Mouse (Mus musculus) forebrain, embryonic 16.5 days (tissue): Measurements from ENCODE around the gene Nim1k. TPM values are rescaled to one million over a fixed set of nuclear protein-coding genes. Genes with fewer than 3 reads are reported as not detected.
A peak's percentile ranks its signal among the peaks of the same experiment; 100 is the strongest.

Experiments used
- ATAC-seq: fragments of 200-750 bp; cut with Nextera tagmentation; 2 replicates; pipeline ENCODE4 v1.8.0; 2017; ENCODE audit warnings: mild to moderate bottlenecking, moderate library complexity
- H3K27ac ChIP-seq: fragments of 300-500 bp; sonication (generic); 2 replicates; pipeline ENCODE4 v1.5.1; 2014; ENCODE audit warnings: low read length, control low read depth
- H3K27me3 ChIP-seq: fragments of 300-500 bp; sonication (generic); replicated peaks from 2 replicates; pipeline ENCODE4 v1.6.1; 2014; ENCODE audit warnings: low read length; ENCODE audit not compliant: control insufficient read depth, insufficient read depth
- H3K36me3 ChIP-seq: fragments of 300-500 bp; sonication (generic); 2 replicates; pipeline ENCODE4 v1.6.1; 2014; ENCODE audit not compliant: control insufficient read depth, insufficient read depth
- H3K4me1 ChIP-seq: fragments of 300-500 bp; sonication (generic); replicated peaks from 2 replicates; pipeline ENCODE4 v1.6.1; 2014; ENCODE audit warnings: low read length; ENCODE audit not compliant: control insufficient read depth, insufficient read depth
- H3K4me2 ChIP-seq: fragments of 300-500 bp; sonication (generic); 2 replicates; pipeline ENCODE4 v1.6.1; 2014; ENCODE audit warnings: mild to moderate bottlenecking, low read length, control low read depth
- H3K4me3 ChIP-seq: fragments of 300-500 bp; sonication (generic); replicated peaks from 2 replicates; pipeline ENCODE4 v1.5.1; 2014; ENCODE audit warnings: mild to moderate bottlenecking, low read length, control low read depth
- H3K9ac ChIP-seq: fragments of 300-500 bp; sonication (generic); replicated peaks from 2 replicates; pipeline ENCODE4 v1.6.1; 2014; ENCODE audit warnings: low read depth, low read length, control low read depth
- H3K9me3 ChIP-seq: fragments of 300-500 bp; sonication (generic); 2 replicates; pipeline ENCODE4 v1.6.1; 2016; ENCODE audit warnings: low read length; ENCODE audit not compliant: control insufficient read depth
- WGBS: fragments of 180-500 bp; shearing (Covaris S2); extraction: QIAGEN DNeasy Blood & Tissue Kit; methylation state at CpG from one replicate; pipeline ENCODE4 v1.1.7; 2014; 5-methylcytosine and 5-hydroxymethylcytosine counted together
- polyA plus RNA-seq: library from polyadenylated mRNA; unstranded; fragments of >200 nt; fragmentation: Nextera tagmentation; extraction: Ambion mirVana; gene quantifications from 2 replicates; pipeline ENCODE4 v1.2.1, GENCODE M21; 2015

The Nim1k gene
- polyA plus RNA-seq, 1 experiment from 2014 or later, result 8.0 TPM

DNA sequence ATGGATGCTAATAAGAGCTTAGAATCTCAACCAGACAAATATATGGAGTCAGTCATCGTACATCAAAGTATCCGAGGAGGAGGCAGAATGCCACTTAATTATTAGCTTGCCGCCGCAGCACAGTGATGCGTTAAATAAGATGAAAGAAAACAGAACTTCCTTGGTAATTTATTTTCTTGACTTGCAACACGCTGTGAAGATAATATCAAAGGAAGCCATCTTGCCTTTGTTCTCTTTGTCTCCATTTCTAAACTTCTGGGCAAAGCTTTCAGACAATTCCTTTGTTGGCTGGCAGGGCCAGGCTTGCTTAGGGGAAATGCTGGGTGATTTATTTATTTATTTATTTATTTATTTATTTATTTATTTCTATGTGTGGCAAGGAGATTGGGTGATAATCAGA is 24.2 kb downstream of the Nim1k start:
- H3K27me3 ChIP-seq, result no peaks in the 10 kb centered on the region
- H3K4me3 ChIP-seq, result no peak overlapping the region
- ATAC-seq, result peak; percentile 15; the same call in 1 of the 2 replicates
- no peaks in the 10 kb centered on the region for H3K36me3 ChIP-seq
- WGBS, result 21% methylated on average over 6 of the region's 6 CpGs
- no peaks in the 10 kb centered on the region for H3K9me3 ChIP-seq
- H3K4me1 ChIP-seq, result no peaks in the 10 kb centered on the region
- H3K4me2 ChIP-seq, result no peak overlapping the region
- H3K9ac ChIP-seq, result no peak overlapping the region
- H3K27ac ChIP-seq, result no peak overlapping the region

DNA sequence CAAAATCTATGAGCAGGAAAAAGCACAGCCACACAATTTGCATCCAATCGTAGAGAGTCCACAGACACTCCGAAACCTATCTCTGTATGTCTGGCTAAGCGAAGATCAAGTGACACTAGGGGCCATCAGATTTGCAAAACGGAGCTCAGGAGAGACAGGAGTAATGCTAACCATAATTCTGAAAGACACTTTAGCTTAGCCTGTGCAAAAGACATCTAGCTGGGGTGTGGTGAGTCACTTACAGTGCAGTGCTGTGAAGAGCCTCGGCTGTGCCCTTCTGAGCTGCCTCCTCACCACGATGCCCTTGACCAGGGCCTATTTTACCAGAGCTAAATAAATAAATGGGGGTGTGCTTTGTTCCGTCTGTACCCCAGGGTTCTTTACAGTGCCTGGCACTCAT is 26.3 kb downstream of the Nim1k start:
- no peak for ATAC-seq
- Histone ChIP-seq H3K27me3 (no peaks in the 10 kb centered on the region), H3K4me1 (no peaks in the 10 kb centered on the region), H3K4me2 (no peak overlapping the region), H3K4me3 (no peak overlapping the region), H3K36me3 (no peaks in the 10 kb centered on the region), H3K9ac (no peak overlapping the region), H3K27ac (no peak overlapping the region), H3K9me3 (no peaks in the 10 kb centered on the region)
- 90% methylated on average over 7 of the region's 7 CpGs for WGBS

DNA sequence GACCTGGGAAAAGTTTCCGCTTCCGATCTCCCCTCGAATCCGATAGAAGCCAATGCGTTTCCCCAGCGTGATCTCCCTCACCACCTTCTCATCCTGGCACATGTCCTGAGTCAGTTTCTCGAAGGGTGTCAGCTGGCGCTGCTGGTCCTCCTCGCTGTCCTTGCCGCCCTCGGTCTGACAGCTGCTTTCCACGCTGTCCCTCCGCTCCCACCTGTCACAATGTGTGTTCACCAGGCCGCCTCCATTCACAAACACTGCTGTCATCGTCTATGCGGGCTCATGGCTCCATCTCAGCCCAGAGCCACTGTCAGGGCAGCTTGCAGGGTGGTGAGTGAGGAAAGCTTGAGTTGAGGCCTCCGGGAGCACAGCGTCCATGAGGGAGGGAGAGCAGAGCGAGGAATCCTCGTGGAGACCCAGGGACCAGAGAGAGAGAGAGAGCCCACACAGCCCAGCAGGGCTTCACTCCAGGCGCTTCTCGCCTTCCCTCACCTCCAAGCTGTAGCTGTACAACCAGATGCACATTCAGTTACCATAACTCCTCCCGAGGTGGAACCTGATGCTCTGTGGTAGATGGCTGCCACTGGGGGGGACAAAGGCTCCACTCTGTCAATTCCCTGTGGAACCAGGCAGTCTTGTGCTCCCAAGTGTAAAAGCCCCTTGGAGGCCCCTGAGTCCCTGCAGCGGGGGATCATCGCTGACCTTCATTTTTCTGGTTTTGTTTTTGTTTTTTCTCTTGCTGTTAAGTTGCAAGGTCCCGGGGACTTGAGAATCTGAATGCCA is 27.9 kb downstream of the Nim1k start:
- 67% methylated on average over 26 of the region's 26 CpGs for WGBS
- H3K36me3 ChIP-seq, result no peaks in the 10 kb centered on the region
- no peak for ATAC-seq

DNA sequence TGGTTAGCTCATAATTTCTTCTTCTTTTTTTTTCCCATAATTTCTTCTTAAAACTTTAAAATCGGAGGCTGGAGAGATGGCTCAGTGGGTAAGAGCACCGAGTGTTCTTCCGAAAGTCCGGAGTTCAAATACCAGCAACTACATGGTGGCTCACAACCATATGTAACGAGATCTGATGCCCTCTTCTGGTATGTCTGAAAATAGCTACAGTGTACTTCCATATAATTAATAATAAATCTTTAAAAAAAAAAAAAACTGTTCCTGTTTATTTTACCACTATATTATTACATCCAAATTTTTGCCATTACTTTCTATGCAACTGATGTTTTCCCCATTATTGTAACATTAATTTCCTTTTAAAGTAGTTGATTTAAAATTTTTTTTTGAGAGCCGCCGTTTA is 31.1 kb downstream of the Nim1k start:
- WGBS, result 93% methylated on average over 7 of the region's 7 CpGs
- no peaks in the 10 kb centered on the region for H3K4me1 ChIP-seq
- no peaks in the 10 kb centered on the region for H3K9me3 ChIP-seq
- H3K27ac ChIP-seq, result no peak overlapping the region
- H3K9ac ChIP-seq, result no peak overlapping the region
- H3K4me3 ChIP-seq, result no peak overlapping the region
- no peaks in the 10 kb centered on the region for H3K27me3 ChIP-seq
- no peak for ATAC-seq
- H3K36me3 ChIP-seq, result no peaks in the 10 kb centered on the region
- no peak overlapping the region for H3K4me2 ChIP-seq

More for the DNA sequence above, 27.9 kb downstream of the Nim1k start:
- Histone ChIP-seq H3K4me1 (no peaks in the 10 kb centered on the region), H3K9me3 (no peaks in the 10 kb centered on the region), H3K4me3 (no peak overlapping the region), H3K27ac (no peak overlapping the region), H3K27me3 (no peaks in the 10 kb centered on the region), H3K9ac (no peak overlapping the region), H3K4me2 (no peak overlapping the region)

DNA sequence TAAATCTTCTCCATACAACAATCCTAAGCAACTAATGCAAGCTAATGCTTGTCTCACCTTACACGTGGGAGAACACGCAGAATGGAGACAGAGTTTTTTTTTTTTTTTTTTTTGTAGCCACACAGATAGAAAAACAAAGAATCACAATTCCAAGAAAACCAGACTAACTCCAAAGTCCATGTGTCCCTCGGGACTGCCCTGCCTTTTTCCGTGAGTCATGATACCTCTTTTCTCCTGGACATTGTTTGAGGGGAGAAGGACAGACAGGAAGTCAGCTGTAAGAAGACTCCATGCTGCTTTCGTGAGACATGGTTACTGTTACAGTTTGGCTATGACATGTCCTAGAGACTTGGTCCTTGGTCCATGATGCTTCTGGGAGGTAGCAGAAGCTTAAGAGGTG is 32.3 kb downstream of the Nim1k start:
- H3K36me3 ChIP-seq, result no peaks in the 10 kb centered on the region
- no peak overlapping the region for H3K27ac ChIP-seq
- no peak overlapping the region for H3K9ac ChIP-seq
- H3K27me3 ChIP-seq, result no peaks in the 10 kb centered on the region
- ATAC-seq, result no peak
- no peaks in the 10 kb centered on the region for H3K4me1 ChIP-seq
- 86% methylated on average over 5 of the region's 5 CpGs for WGBS
- H3K4me3 ChIP-seq, result no peak overlapping the region
- H3K9me3 ChIP-seq, result no peaks in the 10 kb centered on the region
- H3K4me2 ChIP-seq, result no peak overlapping the region

DNA sequence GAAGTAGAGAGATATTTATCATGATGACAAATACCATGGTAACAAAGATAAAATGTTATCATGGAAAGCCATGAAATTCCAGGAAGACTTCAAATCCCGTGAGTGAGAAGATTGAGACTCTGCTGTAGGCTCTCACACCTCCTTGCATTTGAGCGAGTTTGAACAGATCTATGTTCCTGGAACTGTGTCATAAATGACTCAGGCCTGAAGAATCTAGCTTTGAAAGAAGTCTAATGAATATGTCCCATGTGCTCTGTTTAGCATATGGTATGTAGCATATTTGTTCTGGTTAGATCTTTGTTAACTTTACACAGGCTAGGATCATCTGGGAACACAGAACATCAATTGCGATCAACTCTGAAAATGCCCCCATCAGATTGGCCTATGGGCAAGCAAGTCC is 33.2 kb downstream of the Nim1k start:
- ATAC-seq, result no peak
- H3K9me3 ChIP-seq, result no peaks in the 10 kb centered on the region
- WGBS, result 92% methylated on average over 3 of the region's 3 CpGs
- H3K36me3 ChIP-seq, result no peaks in the 10 kb centered on the region
- no peaks in the 10 kb centered on the region for H3K27me3 ChIP-seq
- no peak overlapping the region for H3K4me3 ChIP-seq
- H3K4me1 ChIP-seq, result no peaks in the 10 kb centered on the region
- H3K4me2 ChIP-seq, result no peak overlapping the region
- H3K27ac ChIP-seq, result no peak overlapping the region
- no peak overlapping the region for H3K9ac ChIP-seq

DNA sequence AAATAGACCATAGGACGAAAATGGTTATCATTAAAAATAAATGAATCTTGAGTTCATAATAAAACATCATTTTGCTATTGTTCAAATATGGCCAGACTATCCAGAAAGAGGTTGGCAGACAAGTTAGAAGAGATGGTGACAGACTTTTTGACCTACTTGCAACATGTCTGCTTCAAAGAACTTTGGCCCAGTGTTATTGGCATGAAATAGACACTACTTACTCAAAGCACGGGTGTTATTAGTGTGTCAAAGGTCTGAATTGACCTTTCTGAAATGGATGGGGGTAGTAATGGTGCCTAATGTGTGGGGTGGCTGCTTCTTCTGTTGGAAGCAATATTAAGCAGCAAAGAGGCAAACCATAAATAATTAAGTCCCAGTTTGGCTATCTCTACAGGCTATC is 39.6 kb downstream of the Nim1k start:
- H3K27ac ChIP-seq, result no peak overlapping the region
- H3K9ac ChIP-seq, result no peak overlapping the region
- no peak for ATAC-seq
- H3K27me3 ChIP-seq, result no peaks in the 10 kb centered on the region
- 92% methylated on average over 2 of the region's 2 CpGs for WGBS
- H3K4me3 ChIP-seq, result no peak overlapping the region
- H3K9me3 ChIP-seq, result no peaks in the 10 kb centered on the region
- H3K36me3 ChIP-seq, result 0 out of 2 replicates have a peak, but pooled peaks cover 2% of the 10 kb centered on the region
- no peaks in the 10 kb centered on the region for H3K4me1 ChIP-seq
- H3K4me2 ChIP-seq, result no peak overlapping the region

DNA sequence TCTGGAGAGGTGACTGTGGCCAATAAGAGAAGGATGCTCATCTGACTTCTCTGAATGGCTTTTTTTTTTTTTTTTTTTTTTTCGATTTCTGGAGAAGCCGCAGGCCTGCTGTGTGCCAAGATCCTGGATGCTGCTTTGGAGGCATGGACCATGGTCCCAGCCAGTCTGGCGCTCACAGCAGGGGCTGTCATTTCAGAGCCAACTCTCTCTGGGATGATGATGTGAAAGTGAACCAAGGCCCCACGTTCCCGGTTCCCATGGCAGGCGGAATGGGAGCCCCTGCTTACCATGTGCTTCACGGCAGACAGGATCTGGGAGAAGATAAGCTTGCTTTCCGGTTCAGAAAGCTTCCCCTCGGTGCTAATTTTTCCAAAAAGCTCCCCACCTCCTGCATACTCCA is 41.9 kb downstream of the Nim1k start:
- ATAC-seq, result peak; percentile 49
- WGBS, result 66% methylated on average over 9 of the region's 9 CpGs

DNA sequence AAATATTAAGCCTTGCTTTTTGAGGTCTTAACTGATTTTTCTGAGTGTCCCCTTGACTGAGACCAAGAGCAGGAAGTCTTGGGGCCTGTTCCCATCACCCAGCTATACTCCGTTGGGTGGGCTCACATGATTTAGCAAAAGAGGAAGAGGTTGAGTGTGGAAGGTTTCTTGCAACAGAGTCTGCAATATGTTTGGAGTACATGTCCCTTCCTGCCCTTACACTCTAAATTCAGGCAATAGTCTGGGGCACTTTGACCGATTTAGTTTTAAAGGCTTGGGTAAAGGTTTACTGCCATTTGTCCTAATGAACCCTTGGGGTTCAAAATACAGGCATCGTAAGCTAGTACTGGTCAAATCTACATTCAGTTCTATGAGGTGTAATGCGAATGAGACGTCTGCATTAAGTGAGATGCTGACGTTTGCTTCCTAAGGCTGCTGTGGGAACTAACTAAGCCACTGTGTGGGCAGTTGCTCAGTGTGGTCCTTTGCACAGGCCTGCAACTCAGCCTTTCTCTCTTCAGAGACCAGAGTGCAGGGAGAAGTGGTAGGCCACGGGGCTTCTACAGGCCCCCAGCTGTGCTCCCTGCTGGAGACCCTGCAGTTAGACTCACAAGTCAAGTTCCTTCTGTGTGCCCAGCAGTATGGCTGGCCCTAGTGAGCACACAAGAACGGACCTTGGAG is 42.4 kb downstream of the Nim1k start:
- Histone ChIP-seq H3K27ac (no peak overlapping the region), H3K4me3 (no peak overlapping the region), H3K4me1 (no peaks in the 10 kb centered on the region), H3K9ac (no peak overlapping the region), H3K27me3 (no peaks in the 10 kb centered on the region), H3K4me2 (no peak overlapping the region), H3K9me3 (no peaks in the 10 kb centered on the region), H3K36me3 (peaks cover 19% of the 10 kb centered on the region)
- 73% methylated on average over 8 of the region's 8 CpGs for WGBS
- ATAC-seq, result 0 out of 2 replicates have a peak, but pooled peaks have one; percentile 1

More for the DNA sequence above, 41.9 kb downstream of the Nim1k start:
- Histone ChIP-seq H3K9ac (no peak overlapping the region), H3K36me3 (peaks cover 17% of the 10 kb centered on the region), H3K4me1 (no peaks in the 10 kb centered on the region), H3K27me3 (no peaks in the 10 kb centered on the region), H3K9me3 (no peaks in the 10 kb centered on the region), H3K4me2 (no peak overlapping the region), H3K27ac (no peak overlapping the region), H3K4me3 (no peak overlapping the region)
